Mouse (Mus musculus) induced T-regulatory cell, adult 2 months (primary cell): Measurements from ENCODE around the gene Gm11437.

ENCODE experiments used
- DNase-seq: peaks from one replicate; pipeline ENCODE4 v3.0.0-alpha.2; 2012; ENCODE audit warnings: low read depth

Gene Gm11437

GRCm38 (mm10) chr11:84141752-84142151, 25.5 kb downstream of the Gm11437 start:
- peak; percentile 84 for DNase-seq

DNA sequence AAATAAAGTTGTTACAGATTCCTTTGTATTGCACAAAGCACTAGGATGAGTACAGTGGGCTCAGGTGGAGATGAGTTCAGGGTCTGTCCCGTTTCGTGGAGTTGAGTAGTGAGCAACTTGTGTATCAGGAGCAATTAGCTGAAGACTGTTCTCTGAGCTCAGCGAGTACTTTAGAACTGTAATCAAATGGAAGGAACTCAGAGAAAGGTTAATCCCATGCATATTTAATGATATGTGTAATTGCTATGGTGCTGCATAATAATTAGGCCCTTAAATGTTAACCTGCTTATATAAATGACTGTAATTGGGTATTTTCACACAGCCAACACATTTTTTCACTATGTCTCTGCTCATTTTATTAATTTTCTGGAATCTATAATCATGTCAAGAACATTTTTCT, 30.8 kb downstream of the Gm11437 start:
- DNase-seq, result no peak

- DNase-seq, result peak; percentile 38
These were observed 32.9 kb downstream of the Gm11437 start for GRCm38 (mm10) chr11:84134331-84134860.

GRCm38 (mm10) chr11:84129799-84130185, 37.5 kb downstream of the Gm11437 start:
- DNase-seq, result no peak

DNA sequence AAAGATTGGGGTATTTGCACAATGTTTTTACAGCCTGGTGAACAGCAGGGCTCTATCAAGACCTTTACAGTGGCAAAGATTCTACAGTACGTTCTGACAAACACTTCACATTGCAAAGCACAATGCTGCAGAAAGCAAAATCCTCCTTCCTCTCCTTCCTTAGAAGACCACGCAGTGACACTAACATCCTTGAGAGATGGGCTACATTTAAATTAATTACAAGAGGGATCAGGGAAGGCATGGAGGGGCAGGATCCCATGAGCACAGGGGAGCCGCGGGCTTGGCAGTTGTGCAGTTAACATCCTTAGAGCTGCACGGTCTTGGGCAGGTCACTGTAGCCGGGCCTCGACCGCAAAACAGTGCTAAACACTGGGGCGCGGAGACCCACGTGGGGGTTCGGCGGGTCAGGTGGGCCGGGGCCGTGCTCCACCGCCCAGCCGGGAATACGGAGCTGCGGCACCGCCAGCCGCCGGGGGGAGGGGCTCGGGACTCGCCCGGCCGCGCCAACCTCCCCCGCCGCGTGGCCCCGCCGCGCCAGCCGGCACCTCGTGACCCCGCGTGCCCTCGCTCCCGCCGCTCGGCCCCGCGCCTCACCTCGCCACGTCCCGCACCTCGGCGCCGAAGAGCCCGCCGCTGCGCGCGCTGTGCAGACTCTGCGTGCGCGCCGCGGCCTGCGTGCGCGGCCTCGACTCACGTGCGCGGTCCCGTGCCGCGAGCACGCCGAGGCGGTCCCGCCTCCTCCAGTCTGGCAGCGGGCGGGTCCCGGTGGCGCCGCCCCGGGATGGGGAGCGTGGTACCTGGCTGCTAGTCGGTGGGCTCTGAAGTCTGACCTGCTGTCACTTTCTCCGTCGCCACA, 38.1 kb downstream of the Gm11437 start, which contains the start of the genes Tada2a and Acaca:
TSS of gene Tada2a (minus strand) at position 658 of the 856 bp plus-strand sequence.
TSS of gene Acaca (plus strand) at position 730 of the 856 bp plus-strand sequence.
- peak; percentile 88 for DNase-seq

DNA sequence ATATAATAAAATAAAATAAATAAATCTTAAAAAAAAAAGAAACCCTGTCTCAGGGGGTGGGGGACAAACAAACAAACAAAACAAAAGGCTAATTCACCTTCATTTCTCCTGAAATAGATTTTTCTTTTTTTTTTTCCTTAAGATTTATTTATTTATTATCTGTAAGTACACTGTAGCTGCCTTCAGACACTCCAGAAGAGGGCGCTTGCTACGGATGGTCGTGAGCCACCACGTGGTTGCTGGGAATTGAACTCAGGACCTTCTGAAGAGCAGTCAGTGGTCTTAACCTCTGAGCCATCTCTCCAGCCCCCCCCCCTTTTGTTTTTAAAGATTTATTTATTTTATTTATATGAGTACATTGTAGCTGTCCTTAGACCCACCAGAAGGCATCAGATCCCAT, 39.3 kb downstream of the Gm11437 start:
- DNase-seq, result peak; percentile 31

DNA sequence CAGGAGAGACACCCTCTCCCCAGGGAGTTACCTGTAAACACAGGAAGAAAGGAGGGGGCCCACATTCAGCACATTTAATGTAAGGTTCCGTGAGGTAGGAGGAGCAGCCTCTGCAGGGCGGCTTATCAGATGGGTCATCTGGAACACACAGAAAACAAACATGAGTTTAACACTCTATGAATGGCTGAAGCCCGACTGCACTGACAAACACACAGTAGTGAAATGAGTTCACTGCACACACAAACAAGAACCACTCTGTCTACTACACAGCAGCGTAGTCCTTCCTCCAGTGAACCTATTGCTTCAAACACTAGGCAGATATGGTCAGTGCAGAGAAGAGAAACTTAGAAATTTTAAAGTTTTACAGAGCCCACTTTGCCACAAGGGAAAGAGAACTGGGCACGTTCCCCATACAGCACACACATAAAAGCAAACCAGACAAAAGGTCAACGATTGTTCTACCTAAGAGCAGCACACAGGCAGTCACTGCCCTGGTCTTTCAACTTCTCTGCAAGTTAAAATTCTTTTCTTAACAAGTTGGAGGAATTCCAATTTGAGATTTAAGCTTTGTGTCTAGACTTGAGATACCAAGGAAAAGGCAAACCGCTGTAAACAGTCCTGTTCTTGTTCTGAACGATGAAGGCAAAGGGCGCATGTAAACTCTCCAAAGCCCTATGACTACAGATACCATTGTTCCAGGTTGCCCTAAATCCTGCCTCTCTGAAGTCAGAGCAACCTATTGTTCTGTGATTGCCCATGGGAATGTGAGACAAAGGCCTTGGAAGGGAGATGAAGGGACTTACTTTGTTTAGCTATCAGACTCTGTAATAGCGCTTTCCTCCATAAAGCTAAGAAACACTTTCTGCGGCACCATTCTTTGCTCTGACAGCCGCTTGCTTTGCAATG, 46.0 kb downstream of the Gm11437 start:
- peak; percentile 14 for DNase-seq

- DNase-seq, result no peak
These were observed 49.8 kb downstream of the Gm11437 start for GRCm38 (mm10) chr11:84117431-84117830.

DNA sequence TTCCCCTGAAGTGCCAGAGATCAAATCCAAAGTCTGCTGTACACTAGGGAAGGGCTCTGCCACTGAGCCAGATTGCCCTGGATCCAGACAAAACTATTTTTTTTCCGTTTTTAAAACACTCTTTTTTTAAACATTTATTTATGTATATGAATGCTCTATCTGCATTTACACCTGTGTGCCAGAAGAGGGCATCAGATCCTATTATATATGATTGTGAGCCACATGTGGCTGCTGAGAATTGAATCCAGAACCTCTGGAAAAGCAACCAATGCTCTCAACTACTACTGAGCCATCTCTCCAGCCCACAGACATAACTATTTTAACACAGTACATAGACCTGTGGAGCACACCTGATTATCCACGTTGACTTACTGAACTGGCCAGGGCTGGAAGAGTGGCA, 51.1 kb downstream of the Gm11437 start:
- peak; percentile 11 for DNase-seq

DNA sequence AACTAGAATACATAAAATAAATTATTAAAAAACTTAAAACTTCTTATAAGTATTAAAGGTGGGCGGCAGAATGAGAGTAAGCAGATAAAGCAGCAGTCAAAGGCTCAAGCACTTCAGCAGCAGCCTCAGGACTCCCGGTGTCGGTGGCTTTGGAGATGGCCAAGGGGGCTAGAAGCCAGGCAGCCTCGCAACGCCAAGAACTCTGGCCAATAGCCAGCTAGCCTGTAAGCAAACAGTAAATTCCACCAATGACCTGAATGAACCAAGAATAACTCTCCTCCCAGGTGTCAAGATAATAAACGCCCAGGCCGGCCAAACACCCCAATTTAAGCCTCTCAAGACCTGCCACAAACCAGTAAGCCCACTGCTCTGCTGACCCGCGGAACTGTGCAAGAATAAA, 51.6 kb downstream of the Gm11437 start:
- no peak for DNase-seq

DNA sequence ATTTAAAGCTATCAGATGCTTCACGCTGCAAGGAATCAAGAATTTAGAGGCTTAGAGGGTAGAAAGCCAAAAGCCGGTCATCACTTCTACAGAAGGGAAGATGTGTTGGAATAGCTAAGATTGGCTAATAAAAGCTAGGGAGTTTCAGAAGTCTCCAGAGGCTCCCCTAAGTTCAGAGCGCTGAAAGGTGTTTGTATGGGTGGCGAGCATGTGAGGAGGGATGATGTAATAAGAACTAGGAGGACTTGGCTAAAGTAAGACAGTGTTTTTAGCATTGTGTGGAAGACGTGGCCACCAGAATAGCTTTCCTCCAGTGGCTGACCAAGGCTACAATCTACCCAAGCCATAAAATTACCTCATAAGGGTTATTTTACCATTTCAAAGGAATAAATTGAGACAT, 53.7 kb downstream of the Gm11437 start:
- no peak for DNase-seq

GRCm38 (mm10) chr11:84107137-84107536, 60.1 kb downstream of the Gm11437 start:
- no peak for DNase-seq

DNA sequence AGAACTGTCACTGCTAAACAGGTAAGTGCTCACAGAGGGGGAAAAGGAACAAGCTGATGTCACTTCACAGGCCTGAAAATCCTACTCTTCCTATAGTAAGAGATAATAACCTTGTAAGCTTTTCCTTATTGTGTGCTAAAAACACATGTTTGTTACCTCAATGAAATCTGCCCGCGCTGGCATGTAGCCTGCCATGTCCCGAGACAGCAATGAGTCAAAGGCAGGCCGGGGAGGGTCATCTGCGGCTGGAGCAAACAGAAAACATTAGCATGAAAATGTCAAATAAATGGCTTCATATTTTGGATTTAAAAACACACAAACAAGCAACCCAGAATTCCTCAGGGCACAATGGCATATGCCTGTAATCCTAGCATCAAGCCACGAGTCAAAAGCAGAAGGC, 63.2 kb downstream of the Gm11437 start:
- DNase-seq, result no peak

- DNase-seq, result no peak
These were observed 66.1 kb downstream of the Gm11437 start for GRCm38 (mm10) chr11:84101182-84101581.
